In the genomic region with DNA sequence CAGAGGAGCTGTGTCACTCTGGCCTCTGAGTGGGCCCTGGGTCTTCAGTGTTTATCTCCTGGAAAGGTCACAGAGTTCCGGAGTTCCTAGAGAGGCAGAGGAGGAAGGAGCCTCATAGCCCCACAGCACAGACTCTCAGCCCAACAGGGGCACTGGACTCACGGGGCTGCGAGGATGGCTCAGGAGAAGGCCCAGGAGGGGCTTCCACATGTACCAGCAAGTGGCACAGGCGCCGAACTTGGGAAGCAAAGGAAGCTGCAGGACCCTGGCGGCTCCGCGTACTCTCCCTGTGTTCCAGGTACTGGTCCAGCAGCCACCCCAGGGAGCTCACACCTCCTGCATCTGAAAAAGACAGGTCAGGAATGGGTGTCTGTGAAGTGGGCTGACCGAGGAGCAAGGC, we compare ENCODE assay signal across 11 mouse cellular contexts. TPM values are rescaled to one million over a fixed set of nuclear protein-coding genes. Genes with fewer than 3 reads are reported as not detected.
A peak's percentile ranks its signal among the peaks of the same experiment; 100 is the strongest.
DNase-seq lines count a peak whose midpoint lies in the region; ATAC-seq and TF ChIP-seq lines count a peak whose summit lies in the region.
"Had no signal": no experiment of that assay in that cellular context is flagged by ENCODE, and none has a peak within 500 bp of the region (broad histone marks: within the 10 kb centered on the region; RNA-seq: fewer than 3 reads in every experiment).

No protein-coding gene starts in this region.

- no peaks in the 10 kb centered on the region for H3K9me3 ChIP-seq in heart, embryonic 16.5 days (replicated peaks; ENCODE audit: control insufficient read depth, low read length)
- H3K9me3 ChIP-seq in midbrain, embryonic 12.5 days: no peaks in the 10 kb centered on the region
- H3K9me3 ChIP-seq in midbrain, embryonic 15.5 days: no peaks in the 10 kb centered on the region
- H3K9me3 ChIP-seq in intestine, embryonic 14.5 days (ENCODE audit: control insufficient read depth, low read length): no peaks in the 10 kb centered on the region
- no peaks in the 10 kb centered on the region for H3K9me3 ChIP-seq in stomach, embryonic 16.5 days (replicated peaks; ENCODE audit: control insufficient read depth, low read length)
- H3K9me3 ChIP-seq: hindbrain, embryonic 12.5 days; liver, embryonic 13.5 days had no signal

- H3K9ac ChIP-seq in heart, embryonic 16.5 days (ENCODE audit: low read length): peak overlapping the region; percentile 58
- no peak overlapping the region for H3K9ac ChIP-seq in heart, adult 2 months (ENCODE audit: low read depth, low read length)
- 0 out of 2 replicates have a peak overlapping the region, but pooled peaks have one; percentile 1 for H3K9ac ChIP-seq in midbrain, embryonic 12.5 days (replicated peaks)
- H3K9ac ChIP-seq in midbrain, embryonic 15.5 days: no peak overlapping the region
- H3K9ac ChIP-seq in intestine, embryonic 14.5 days (ENCODE audit: low read length): peak overlapping the region; percentile 34
- H3K9ac ChIP-seq in stomach, embryonic 16.5 days (ENCODE audit: low read length): peak overlapping the region; percentile 69
- H3K9ac ChIP-seq: hindbrain, embryonic 12.5 days; liver, embryonic 13.5 days had no signal

- no peaks in the 10 kb centered on the region for H3K27me3 ChIP-seq in heart, embryonic 16.5 days (ENCODE audit: control insufficient read depth, insufficient read depth, low read length)
- no peaks in the 10 kb centered on the region for H3K27me3 ChIP-seq in heart, adult 2 months (ENCODE audit: control insufficient read depth, insufficient read depth, low read length)
- peaks cover 47% of the 10 kb centered on the region for H3K27me3 ChIP-seq in midbrain, embryonic 12.5 days
- H3K27me3 ChIP-seq in midbrain, embryonic 15.5 days (replicated peaks): no peaks in the 10 kb centered on the region
- H3K27me3 ChIP-seq in intestine, embryonic 14.5 days (replicated peaks; ENCODE audit: control insufficient read depth, insufficient read depth, low read length): peaks cover 7% of the 10 kb centered on the region; the same call in 1 of the 2 replicates
- no peaks in the 10 kb centered on the region for H3K27me3 ChIP-seq in stomach, embryonic 16.5 days (ENCODE audit: control insufficient read depth, insufficient read depth, low read length)

- no peaks in the 10 kb centered on the region for H3K36me3 ChIP-seq in heart, embryonic 16.5 days (ENCODE audit: control insufficient read depth, insufficient read depth)
- no peaks in the 10 kb centered on the region for H3K36me3 ChIP-seq in heart, adult 2 months (ENCODE audit: control insufficient read depth, insufficient read depth, low read length)
- peaks cover 3% of the 10 kb centered on the region; the same call in 1 of the 2 replicates for H3K36me3 ChIP-seq in midbrain, embryonic 12.5 days
- H3K36me3 ChIP-seq in midbrain, embryonic 15.5 days (replicated peaks): peaks cover 23% of the 10 kb centered on the region; the same call in 1 of the 2 replicates
- H3K36me3 ChIP-seq in intestine, embryonic 14.5 days (ENCODE audit: control insufficient read depth, insufficient read depth, low read length): no peaks in the 10 kb centered on the region
- H3K36me3 ChIP-seq in stomach, embryonic 16.5 days (ENCODE audit: control insufficient read depth, insufficient read depth, low read length): no peaks in the 10 kb centered on the region
- H3K36me3 ChIP-seq: liver, embryonic 13.5 days had no signal

- no peak for TF ChIP-seq POLR2A in heart, adult 2 months (IDR thresholded peaks at IDR 0.05; ENCODE audit: insufficient read depth, low read depth, low read length)

- peaks cover 10% of the 10 kb centered on the region for H3K4me1 ChIP-seq in heart, embryonic 16.5 days (ENCODE audit: control insufficient read depth, insufficient read depth, low read length)
- H3K4me1 ChIP-seq in heart, adult 2 months (ENCODE audit: control insufficient read depth, insufficient read depth, low read length): no peaks in the 10 kb centered on the region; the same call in 1 of the 2 replicates
- no peaks in the 10 kb centered on the region for H3K4me1 ChIP-seq in midbrain, embryonic 12.5 days
- no peaks in the 10 kb centered on the region for H3K4me1 ChIP-seq in midbrain, embryonic 15.5 days
- H3K4me1 ChIP-seq in intestine, embryonic 14.5 days (replicated peaks; ENCODE audit: control insufficient read depth, insufficient read depth, low read length): no peaks in the 10 kb centered on the region
- peaks cover 10% of the 10 kb centered on the region for H3K4me1 ChIP-seq in stomach, embryonic 16.5 days (ENCODE audit: control insufficient read depth, insufficient read depth, low read length)
- H3K4me1 ChIP-seq: hindbrain, embryonic 12.5 days; liver, embryonic 13.5 days had no signal

- TF ChIP-seq EP300 in heart, adult 2 months (IDR thresholded peaks at IDR 0.05; ENCODE audit: insufficient read depth, low read depth, low read length): no peak

- ATAC-seq in heart, embryonic 16.5 days (replicated peaks; ENCODE audit: extremely low read depth, insufficient read depth, low FRiP score): no peak
- no peak for ATAC-seq in midbrain, embryonic 12.5 days (ENCODE audit: low FRiP score, low read depth)
- no peak for ATAC-seq in midbrain, embryonic 15.5 days (replicated peaks)
- ATAC-seq in intestine, embryonic 14.5 days (replicated peaks; ENCODE audit: low FRiP score, low TSS enrichment, low read depth): no peak
- no peak for ATAC-seq in stomach, embryonic 16.5 days (ENCODE audit: insufficient read depth, low FRiP score)
- ATAC-seq: activated CD4-positive, CD25-positive, alpha-beta regulatory T cell, adult 4 months had no signal

- no peaks in the 10 kb centered on the region for H3K79me2 ChIP-seq in heart, adult 2 months (replicated peaks; ENCODE audit: control insufficient read depth, insufficient read depth, low read length)

- no peak for TF ChIP-seq CTCF in heart, adult 2 months (IDR thresholded peaks at IDR 0.05)

- 66% methylated on average over 9 of the region's 9 CpGs for WGBS in heart, embryonic 16.5 days
- 75% methylated on average over 9 of the region's 9 CpGs for WGBS in heart, adult 2 months
- WGBS in midbrain, embryonic 12.5 days: 83% methylated on average over 9 of the region's 9 CpGs
- 80% methylated on average over 9 of the region's 9 CpGs for WGBS in midbrain, embryonic 15.5 days
- WGBS in intestine, embryonic 14.5 days: 68% methylated on average over 9 of the region's 9 CpGs
- WGBS in stomach, embryonic 16.5 days: 67% methylated on average over 9 of the region's 9 CpGs

- H3K4me2 ChIP-seq in heart, embryonic 16.5 days (ENCODE audit: low read depth, low read length): peak overlapping the region; percentile 58
- 0 out of 2 replicates have a peak overlapping the region, but pooled peaks have one; percentile 23 for H3K4me2 ChIP-seq in midbrain, embryonic 12.5 days (replicated peaks)
- no peak overlapping the region for H3K4me2 ChIP-seq in midbrain, embryonic 15.5 days
- H3K4me2 ChIP-seq in intestine, embryonic 14.5 days (ENCODE audit: low read length): peak overlapping the region; percentile 45
- H3K4me2 ChIP-seq in stomach, embryonic 16.5 days (ENCODE audit: low read depth, low read length): peak overlapping the region; percentile 48

- no peak overlapping the region; the same call in 1 of the 2 replicates for H3K4me3 ChIP-seq in heart, embryonic 16.5 days (ENCODE audit: low read length)
- H3K4me3 ChIP-seq in heart, adult 2 months: no peak overlapping the region
- no peak overlapping the region for H3K4me3 ChIP-seq in midbrain, embryonic 12.5 days
- no peak overlapping the region for H3K4me3 ChIP-seq in midbrain, embryonic 15.5 days
- H3K4me3 ChIP-seq in intestine, embryonic 14.5 days (ENCODE audit: low read depth, low read length): no peak overlapping the region
- H3K4me3 ChIP-seq in stomach, embryonic 16.5 days (replicated peaks; ENCODE audit: low read length): no peak overlapping the region
- H3K4me3 ChIP-seq: layer of hippocampus, adult 2 months; liver, embryonic 13.5 days had no signal

- no peak for DNase-seq in heart, adult 2 months
- no peak for DNase-seq in intestine, embryonic 14.5 days (ENCODE audit: low spot score)
- DNase-seq in layer of hippocampus, adult 11-12 months (ENCODE audit: low spot score): no peak
- DNase-seq: liver, embryonic 13.5 days had no signal

- intact Hi-C loops in heart, adult 2 months (cut with DNase I): no loop called here

- H3K27ac ChIP-seq in heart, embryonic 16.5 days (ENCODE audit: low read length): no peak overlapping the region
- no peak overlapping the region for H3K27ac ChIP-seq in heart, adult 2 months
- H3K27ac ChIP-seq in midbrain, embryonic 12.5 days (replicated peaks): no peak overlapping the region
- no peak overlapping the region for H3K27ac ChIP-seq in midbrain, embryonic 15.5 days
- no peak overlapping the region for H3K27ac ChIP-seq in intestine, embryonic 14.5 days (ENCODE audit: low read depth)
- H3K27ac ChIP-seq in stomach, embryonic 16.5 days (ENCODE audit: low read length): no peak overlapping the region
- H3K27ac ChIP-seq: hindbrain, embryonic 12.5 days; layer of hippocampus, adult 2 months; liver, embryonic 13.5 days had no signal

RNA-seq across cellular contexts. Expression of a gene that starts 24.7 kb away (rescaled TPM):
- polyA plus RNA-seq in heart, embryonic 16.5 days (2015; fragmentation: Nextera tagmentation; extraction: Ambion mirVana): 28.0 and 29.6 TPM in 2 replicates
- total RNA-seq in heart, adult 2 months (2021): 1 to 10 TPM; 1.8 to 1.9 TPM
- 0.80 and 0.97 TPM in 2 replicates for polyA plus RNA-seq in heart, adult 2 months (2012; rRNA removed)
- 53.1 and 58.0 TPM in 2 replicates for polyA plus RNA-seq in midbrain, embryonic 12.5 days (2016; fragmentation: Nextera tagmentation; extraction: Ambion mirVana)
- polyA plus RNA-seq in midbrain, embryonic 15.5 days (2015; fragmentation: Nextera tagmentation; extraction: Ambion mirVana): 14.5 and 17.3 TPM in 2 replicates
- polyA plus RNA-seq in intestine, embryonic 14.5 days (2014; fragmentation: Nextera tagmentation; extraction: Ambion mirVana): 58.4 and 64.4 TPM in 2 replicates
- polyA plus RNA-seq in stomach, embryonic 16.5 days (2015; fragmentation: Nextera tagmentation; extraction: Ambion mirVana): 40.4 and 45.3 TPM in 2 replicates

RNA-seq across cellular contexts. Expression of a gene that starts 25.0 kb away (rescaled TPM):
- 5.6 and 6.4 TPM in 2 replicates for polyA plus RNA-seq in heart, embryonic 16.5 days (2015; fragmentation: Nextera tagmentation; extraction: Ambion mirVana)
- total RNA-seq in heart, adult 2 months (2021): 10 to 100 TPM; 21.6 to 21.9 TPM
- 20.1 and 22.7 TPM in 2 replicates for polyA plus RNA-seq in heart, adult 2 months (2012; rRNA removed)
- polyA plus RNA-seq in midbrain, embryonic 12.5 days (2016; fragmentation: Nextera tagmentation; extraction: Ambion mirVana): 14.3 and 15.2 TPM in 2 replicates
- polyA plus RNA-seq in midbrain, embryonic 15.5 days (2015; fragmentation: Nextera tagmentation; extraction: Ambion mirVana): 25.0 and 26.7 TPM in 2 replicates
- 3.8 and 3.9 TPM in 2 replicates for polyA plus RNA-seq in intestine, embryonic 14.5 days (2014; fragmentation: Nextera tagmentation; extraction: Ambion mirVana)
- 3.2 and 4.0 TPM in 2 replicates for polyA plus RNA-seq in stomach, embryonic 16.5 days (2015; fragmentation: Nextera tagmentation; extraction: Ambion mirVana)

RNA-seq across cellular contexts. Expression of a gene that starts 33.7 kb away (rescaled TPM):
- 0.07 and 0.14 TPM in 2 replicates for polyA plus RNA-seq in heart, embryonic 16.5 days (2015; fragmentation: Nextera tagmentation; extraction: Ambion mirVana)
- total RNA-seq in heart, adult 2 months (2021): under 1 TPM; 0.16 to 0.23 TPM
- polyA plus RNA-seq in heart, adult 2 months (2012; rRNA removed): 0.21 and 0.23 TPM in 2 replicates
- 5.0 and 5.5 TPM in 2 replicates for polyA plus RNA-seq in midbrain, embryonic 12.5 days (2016; fragmentation: Nextera tagmentation; extraction: Ambion mirVana)
- 8.7 and 9.0 TPM in 2 replicates for polyA plus RNA-seq in midbrain, embryonic 15.5 days (2015; fragmentation: Nextera tagmentation; extraction: Ambion mirVana)
- 0.32 and 0.39 TPM in 2 replicates for polyA plus RNA-seq in intestine, embryonic 14.5 days (2014; fragmentation: Nextera tagmentation; extraction: Ambion mirVana)
- polyA plus RNA-seq in stomach, embryonic 16.5 days (2015; fragmentation: Nextera tagmentation; extraction: Ambion mirVana): 0.12 and 0.19 TPM in 2 replicates

RNA-seq across cellular contexts. Expression of a gene that starts 34.8 kb away (rescaled TPM):
- 11.0 and 12.4 TPM in 2 replicates for polyA plus RNA-seq in heart, embryonic 16.5 days (2015; fragmentation: Nextera tagmentation; extraction: Ambion mirVana)
- 100 to 1,000 TPM in 1 of 2 experiments, 10 to 100 TPM in 1; 91.5 to 106 TPM for total RNA-seq in heart, adult 2 months (2021)
- polyA plus RNA-seq in heart, adult 2 months (2012; rRNA removed): 223 and 227 TPM in 2 replicates
- 6.6 and 8.1 TPM in 2 replicates for polyA plus RNA-seq in midbrain, embryonic 12.5 days (2016; fragmentation: Nextera tagmentation; extraction: Ambion mirVana)
- polyA plus RNA-seq in midbrain, embryonic 15.5 days (2015; fragmentation: Nextera tagmentation; extraction: Ambion mirVana): 3.7 and 5.7 TPM in 2 replicates
- polyA plus RNA-seq in intestine, embryonic 14.5 days (2014; fragmentation: Nextera tagmentation; extraction: Ambion mirVana): 11.9 and 12.4 TPM in 2 replicates
- polyA plus RNA-seq in stomach, embryonic 16.5 days (2015; fragmentation: Nextera tagmentation; extraction: Ambion mirVana): 7.0 and 8.9 TPM in 2 replicates

Comparison
In these comparisons a context has a peak if more than half of its experiments do, and no peak if none do; other contexts are left out.
1. H3K9ac ChIP-seq: peak in heart, embryonic 16.5 days (single experiment), midbrain, embryonic 12.5 days (single experiment), intestine, embryonic 14.5 days (single experiment) and stomach, embryonic 16.5 days (single experiment); none in heart, adult 2 months (single experiment) and midbrain, embryonic 15.5 days (single experiment).